Mouse (Mus musculus): Measurements from ENCODE around the gene Gabrg3.

Gene Gabrg3

DNA sequence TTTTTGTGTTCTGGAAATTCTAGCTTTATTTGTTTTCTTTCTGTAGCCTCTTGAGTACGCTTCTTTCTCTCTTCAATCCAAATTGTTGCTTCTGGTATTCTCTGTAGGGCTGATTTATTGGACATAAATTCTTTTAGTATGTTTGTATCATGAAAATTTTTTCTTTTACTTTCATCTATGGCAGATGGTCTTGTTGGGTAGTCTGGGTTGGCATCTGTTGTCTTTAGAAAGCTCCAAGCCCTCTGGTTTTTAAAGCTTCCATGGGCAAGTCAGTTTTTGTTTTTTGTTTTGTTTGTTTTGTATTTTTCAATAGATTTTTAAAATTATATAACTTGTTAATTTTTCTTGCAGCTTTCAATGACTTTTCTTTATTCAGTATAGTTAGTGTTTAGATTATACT, 72.0 kb downstream of the Gabrg3 start:
- WGBS, result 79% methylated on average over 1 of the region's 1 CpGs

DNA sequence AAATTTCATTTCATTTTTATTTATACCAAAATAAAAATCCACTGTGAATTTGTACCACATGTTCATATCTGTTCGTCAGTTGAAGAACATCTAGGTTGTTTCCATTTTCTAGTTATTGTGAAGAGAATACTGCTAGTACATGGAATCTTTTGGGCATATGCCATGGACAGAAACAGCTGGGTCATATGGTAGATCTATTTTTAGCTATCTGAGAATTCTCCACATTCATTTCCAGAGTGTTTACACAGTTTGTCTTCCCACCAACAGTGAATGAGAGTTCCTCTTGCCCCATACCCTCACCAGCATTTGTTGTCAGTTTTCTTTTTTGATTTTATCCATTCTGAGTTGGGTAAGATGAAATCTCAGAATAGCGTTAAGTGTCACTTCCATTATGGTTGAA, 75.0 kb downstream of the Gabrg3 start:
- 65% methylated on average over 2 of the region's 2 CpGs for WGBS

DNA sequence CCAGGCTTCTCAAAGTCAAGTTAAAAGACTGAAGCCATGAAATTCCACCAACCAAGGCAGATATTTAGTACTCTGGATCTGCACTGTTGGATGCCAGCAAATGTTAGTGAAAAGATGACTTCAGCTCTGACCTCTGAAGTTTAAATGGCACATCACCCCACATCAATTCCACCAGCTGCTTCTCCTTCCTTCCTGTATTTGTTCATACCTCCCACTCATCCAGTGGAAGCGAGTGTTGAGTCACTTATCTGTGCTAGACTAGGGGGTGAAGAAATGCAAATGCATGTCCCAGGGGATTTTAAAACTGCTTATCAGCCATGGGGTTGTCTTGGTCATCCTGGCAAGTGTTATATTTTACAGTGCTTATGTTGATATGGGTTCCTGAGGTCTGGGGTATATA, 79.7 kb downstream of the Gabrg3 start:
- 31% methylated on average over 1 of the region's 1 CpGs for WGBS

DNA sequence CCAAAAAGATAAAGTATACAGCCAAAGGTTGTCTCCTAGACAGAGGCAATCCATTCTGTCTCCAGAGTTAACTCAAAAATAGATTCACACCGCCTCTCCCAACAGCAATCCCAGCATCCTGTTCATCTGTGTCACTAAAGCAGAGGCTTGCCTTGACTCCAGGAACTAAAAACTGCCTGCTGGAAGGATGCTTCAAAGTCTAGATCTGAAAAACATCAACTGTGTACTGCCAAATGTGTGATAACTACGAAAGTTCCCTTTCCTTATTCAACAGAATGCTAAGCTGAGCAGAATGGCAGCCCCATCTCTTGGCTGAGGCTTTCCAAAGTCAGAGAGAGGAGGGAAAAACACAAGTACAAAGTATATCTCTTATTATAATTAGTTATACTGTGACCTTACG, 90.3 kb downstream of the Gabrg3 start:
- 41% methylated on average over 3 of the region's 3 CpGs for WGBS

DNA sequence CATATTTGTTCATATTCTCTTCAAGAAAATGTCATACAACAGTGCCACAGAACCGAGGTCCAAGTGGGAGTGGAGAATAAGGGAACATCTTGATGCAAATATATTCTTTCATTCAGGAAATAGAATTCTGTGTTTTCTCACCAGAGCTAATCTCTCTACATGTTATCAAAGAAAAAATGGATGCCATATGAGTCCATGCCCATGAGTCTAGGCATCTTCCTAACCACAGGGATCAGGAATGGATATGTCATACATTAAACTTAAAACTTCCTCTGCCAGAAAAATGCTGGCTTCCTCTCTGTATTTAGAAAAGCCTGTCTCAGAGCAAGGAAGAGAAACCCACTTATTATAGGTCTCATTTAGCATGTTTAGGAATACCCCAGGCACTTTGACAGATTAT, 92.9 kb downstream of the Gabrg3 start:
- WGBS, result 34% methylated on average over 1 of the region's 1 CpGs

DNA sequence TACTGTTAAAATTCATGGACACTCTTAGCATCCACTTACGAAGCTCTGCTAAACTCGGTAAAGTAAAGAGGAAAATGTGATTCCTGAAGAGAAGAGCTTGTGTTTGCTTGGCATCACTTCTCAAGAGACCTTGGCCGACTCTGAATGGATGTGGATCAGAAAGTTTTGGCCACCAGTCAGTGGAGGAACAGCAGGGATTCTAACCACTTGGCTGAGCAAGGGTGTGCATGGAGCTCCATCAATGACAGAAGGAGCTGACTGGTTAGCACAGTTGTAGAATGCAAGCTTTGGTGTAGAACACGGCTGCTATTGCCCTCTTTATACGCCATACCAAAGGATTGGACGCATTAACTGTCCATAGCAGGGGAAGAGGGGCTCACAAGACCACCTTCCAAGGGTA, 93.4 kb downstream of the Gabrg3 start:
- 56% methylated on average over 6 of the region's 6 CpGs for WGBS

DNA sequence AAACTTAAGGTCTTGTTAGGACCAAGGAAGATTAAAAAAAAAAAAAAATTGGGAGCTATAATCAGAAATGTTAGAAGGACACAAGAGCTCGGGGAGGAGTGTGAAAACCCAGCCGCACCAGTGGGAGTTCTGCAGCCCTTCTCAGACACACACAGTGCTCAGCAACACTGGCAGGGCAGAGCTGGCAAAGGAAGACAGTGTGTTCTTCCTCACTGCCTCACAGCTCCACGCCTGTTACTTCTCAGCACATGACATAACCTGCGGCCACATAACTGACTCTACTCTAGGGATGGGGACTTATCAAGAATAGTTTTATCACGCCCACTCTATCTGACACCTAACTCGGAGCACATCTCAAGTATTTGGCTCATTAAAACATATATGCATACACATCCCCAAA, 103.8 kb downstream of the Gabrg3 start:
- WGBS, result 51% methylated on average over 6 of the region's 6 CpGs

DNA sequence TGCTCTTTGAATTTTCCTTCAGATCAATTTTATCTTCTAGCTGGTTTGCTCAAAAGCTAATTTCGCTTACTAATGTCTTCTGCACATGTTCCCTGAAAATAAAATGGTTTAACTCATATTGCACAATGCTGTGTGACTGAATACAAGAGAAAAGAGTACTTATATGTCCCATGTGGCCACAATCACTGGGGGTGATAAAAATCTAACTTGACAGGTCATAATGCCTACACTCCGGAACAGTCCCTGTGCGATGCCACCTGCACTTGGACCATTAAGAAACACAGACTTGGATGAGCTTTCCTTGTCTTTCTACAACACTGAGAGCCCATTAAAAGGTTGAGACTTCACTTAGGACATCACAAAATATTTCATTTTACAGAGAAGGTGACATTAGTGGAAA, 108.1 kb downstream of the Gabrg3 start:
- 91% methylated on average over 3 of the region's 3 CpGs for WGBS

DNA sequence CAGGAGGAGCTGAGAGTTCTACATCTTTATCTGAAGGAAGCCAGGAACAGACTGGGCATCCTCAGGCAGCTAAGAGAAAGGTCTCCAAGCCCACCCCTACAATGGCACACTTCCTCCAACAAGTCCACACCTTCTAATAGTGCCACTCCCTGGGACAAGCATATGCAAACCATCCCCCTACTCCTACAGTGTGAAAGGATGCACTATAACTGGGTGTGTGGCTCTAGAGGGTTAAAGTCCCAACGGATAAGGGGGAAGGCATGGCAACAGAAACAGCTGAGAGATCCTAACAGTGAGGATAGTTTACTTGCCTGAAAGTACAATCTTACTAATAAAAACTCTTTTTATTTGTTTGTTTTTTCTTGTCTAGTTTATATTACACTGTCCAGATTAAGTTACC, 126.8 kb downstream of the Gabrg3 start:
- 54% methylated on average over 1 of the region's 1 CpGs for WGBS

DNA sequence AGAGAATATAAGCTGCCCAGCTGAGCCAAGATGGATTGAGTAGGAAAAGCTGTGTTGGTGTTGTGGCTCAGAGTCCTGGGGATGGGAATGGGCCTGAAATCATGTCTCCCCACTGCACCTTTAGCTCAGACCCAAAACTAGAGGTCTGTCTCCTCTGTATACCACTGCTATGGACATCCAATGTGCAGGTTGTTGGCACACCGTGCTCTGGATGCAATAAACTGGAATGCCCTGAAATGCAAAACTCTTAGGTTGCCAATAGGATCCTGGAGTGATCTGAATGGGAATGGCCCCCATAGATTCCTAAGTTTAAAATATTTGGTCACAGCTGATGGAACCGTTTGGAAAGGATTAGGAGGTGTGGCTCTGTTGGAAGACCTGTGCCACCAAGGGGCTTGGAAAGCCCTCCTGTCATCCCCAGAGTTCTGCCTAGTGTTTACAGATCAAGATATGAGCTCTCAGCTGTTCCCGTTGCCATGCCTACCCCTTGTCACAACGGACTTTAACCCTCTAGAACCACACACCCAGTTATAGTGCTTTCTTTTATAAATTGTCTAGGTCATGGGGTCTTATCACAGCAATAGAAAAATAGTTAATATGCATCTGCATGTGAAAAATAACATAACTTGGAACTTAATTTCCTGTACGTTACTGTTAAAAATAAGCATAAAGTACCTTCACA, 128.0 kb downstream of the Gabrg3 start:
- WGBS, result 72% methylated on average over 5 of the region's 5 CpGs

DNA sequence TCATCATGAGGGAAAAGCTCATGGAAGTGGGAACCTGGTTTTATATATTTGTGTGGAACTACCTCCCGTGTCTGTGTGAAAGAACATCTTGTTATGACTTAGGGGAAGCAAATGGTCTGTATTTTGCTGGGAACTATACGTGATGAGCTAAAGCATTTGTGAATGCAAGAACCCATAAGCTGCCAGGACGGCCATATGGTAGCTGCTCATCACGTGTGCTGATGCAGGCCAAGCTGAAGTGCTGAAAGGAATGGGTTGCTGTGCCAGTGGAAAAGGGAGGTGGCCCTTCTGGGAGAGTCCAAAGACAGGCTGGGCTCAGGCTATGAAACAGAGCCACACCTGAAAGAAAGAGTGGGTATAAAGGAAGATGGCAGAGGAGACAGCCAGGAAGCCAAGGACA, 143.0 kb downstream of the Gabrg3 start:
- WGBS, result 41% methylated on average over 4 of the region's 4 CpGs

DNA sequence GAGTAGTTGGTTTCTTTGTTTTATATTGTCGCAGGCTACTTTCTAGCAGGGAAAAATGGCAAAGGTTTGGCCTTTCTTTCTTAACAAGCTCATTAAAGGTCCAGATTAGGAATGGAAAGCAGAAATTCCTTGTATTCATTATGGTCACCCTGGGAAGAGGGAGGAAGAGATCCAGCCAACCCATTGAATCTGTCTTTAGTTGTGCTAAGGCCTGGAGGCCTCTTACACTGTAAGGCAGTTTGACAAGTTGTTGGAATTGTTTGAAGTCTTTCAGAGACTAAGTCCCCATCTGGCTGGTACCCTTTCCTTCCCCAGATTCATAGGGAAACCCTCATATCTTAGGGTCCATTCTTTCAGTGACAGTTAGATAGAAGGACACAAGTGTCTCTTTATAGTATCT, 172.9 kb downstream of the Gabrg3 start:
- 67% methylated on average over 1 of the region's 1 CpGs for WGBS

DNA sequence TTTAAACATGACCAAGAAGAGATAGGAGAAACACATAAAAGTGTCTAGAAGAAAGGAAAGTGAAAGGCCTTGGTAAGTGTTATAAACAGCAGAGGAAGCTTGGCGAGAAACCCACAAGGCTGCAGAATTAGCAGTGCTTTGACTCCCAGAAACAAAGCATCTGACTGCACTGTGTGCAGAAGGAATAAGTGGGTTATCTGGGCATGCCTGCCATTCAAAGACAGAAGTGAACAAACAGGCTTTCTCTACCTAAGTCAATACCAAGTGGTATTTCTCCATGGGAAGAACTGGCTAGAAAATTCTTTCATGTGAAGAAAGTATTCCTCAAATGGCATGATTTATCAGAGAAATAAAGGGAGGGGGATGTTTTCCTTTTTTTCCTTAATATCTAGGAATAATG, 201.0 kb downstream of the Gabrg3 start:
- WGBS, result 35% methylated on average over 1 of the region's 1 CpGs

DNA sequence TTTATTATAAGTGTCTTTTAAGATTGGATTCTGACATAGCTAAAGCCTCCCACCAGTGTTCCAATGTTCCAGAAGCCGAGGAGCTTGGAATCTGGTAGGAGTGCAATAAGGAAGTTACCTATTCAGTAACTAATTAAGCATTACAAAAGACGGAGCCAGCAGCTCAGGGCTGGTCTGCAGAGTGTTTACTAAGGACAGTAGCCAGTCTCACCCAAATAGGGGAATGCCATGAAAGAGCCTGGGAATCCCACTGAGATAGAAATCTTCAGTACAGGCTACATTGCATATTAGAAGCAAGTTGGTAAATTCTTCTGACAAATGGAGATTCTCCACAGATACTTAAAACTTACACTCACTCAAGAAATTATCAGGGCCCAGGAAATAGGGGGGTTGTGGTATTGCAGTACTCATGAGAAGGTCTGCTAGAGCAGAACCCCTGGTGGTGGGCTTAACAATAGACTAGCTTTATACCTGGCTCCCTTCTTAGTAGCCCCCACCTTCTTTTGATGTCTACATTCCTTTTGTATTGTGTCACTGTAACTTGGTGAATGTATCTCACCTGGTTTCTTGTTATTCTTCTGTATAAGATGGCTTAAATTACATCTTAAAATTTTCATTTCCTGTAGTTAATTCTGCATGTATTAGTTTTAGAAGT, 211.0 kb downstream of the Gabrg3 start:
- WGBS, result 52% methylated on average over 2 of the region's 2 CpGs

DNA sequence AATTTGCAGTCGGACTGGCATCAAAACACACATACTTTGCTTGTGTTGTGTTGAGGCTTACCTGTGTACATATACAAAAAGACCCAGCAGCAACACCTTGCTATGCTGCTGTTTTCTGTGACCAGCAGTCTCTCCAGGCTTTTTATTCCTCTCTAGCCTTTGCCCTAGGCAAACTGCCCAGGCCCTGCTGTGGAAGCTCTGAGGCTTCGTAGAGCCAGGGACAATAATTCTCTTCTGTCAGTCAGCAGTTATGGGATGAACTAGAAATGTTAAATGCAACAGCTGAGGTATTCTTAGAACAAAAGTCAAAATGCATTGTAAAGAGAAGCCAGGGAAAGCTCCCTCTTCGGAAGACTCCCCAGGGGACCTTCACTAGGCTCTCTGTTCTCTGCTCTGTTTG, 220.1 kb downstream of the Gabrg3 start:
- WGBS, result 52% methylated on average over 3 of the region's 3 CpGs

DNA sequence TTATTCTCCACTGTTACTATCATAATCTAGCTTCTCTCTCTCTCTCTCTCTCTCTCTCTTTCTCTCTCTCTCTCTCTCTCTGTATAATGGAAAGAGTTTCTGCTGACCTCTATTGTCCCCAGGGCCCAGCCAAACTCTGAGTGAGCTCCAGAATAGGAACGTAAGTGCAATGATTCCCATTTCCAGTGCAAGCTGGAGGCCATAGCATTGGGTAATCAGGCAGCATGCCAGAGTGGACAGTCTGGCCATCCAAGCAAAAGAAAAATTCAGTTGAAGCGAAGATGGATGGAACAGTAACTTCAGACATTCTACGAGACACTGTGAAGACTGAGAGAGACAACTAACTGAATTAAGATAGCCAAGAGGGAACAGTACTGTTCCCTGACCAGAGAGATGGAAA, 228.8 kb downstream of the Gabrg3 start:
- 85% methylated on average over 3 of the region's 3 CpGs for WGBS

DNA sequence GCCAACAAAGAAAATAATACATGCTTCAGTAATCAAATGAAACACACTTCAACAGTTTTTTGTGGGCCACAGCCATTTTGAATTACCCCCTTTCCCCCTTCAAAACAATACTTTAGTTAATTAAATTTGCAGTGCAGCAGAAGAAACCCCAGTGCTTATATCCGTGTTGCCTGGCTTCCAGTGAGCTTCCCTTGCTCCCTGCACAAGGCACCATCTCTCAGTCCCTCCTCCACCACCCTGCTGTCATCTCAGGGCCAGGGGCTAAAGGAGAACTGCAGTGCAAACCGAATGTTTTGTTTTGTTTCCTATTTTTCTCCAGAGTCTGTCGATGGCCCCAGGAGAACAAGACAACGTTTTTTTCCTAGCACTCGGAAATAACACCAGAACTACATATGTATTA, 233.2 kb downstream of the Gabrg3 start:
- WGBS, result 43% methylated on average over 5 of the region's 5 CpGs

DNA sequence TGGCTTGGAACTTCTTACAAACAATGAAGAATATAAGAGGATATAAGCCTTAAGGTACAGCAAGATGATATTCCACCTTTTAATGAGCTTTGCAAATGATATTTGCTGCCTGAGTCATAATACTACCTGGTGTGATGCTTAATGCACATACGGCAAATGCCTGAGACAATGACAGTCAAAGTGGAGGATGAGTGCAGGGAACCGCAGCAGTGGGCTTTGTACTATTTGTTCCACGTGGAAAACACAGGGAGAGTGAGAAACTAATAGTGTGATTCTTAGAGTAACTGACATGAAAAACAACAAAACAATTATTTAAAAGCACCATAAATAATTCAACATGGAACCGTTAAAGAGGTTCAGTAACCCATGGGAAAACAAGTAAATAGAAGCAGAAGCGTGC, 236.2 kb downstream of the Gabrg3 start:
- 71% methylated on average over 5 of the region's 5 CpGs for WGBS

DNA sequence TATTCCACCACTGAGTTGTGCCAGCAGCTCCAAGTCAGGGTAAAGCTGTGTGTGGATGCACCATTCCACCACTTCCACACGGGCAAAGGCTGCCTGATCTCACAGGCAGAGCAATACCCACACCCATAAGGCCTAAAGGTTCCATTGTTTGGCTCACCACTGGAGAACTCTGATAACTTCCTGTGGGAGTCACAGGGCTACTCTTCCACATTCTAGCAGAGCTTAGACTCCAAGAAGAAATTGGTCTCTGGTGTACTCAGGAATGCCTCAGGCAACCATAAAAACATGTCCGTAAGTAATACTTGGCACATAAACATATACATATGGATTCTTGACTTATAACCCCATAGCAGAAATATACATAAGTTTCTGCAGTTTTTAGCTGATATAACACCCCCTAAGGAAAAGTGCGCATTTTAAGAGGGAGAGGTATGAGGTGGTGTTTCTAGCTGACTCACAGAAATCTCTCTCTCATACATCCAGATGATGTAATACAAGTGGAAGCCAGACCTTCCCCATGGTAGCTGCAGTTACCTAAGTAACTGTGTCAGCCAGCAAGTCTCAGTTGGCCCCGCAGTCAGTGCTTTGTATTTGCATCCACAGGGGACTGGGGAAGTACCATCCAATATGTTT, 248.8 kb downstream of the Gabrg3 start:
- 66% methylated on average over 4 of the region's 4 CpGs for WGBS

DNA sequence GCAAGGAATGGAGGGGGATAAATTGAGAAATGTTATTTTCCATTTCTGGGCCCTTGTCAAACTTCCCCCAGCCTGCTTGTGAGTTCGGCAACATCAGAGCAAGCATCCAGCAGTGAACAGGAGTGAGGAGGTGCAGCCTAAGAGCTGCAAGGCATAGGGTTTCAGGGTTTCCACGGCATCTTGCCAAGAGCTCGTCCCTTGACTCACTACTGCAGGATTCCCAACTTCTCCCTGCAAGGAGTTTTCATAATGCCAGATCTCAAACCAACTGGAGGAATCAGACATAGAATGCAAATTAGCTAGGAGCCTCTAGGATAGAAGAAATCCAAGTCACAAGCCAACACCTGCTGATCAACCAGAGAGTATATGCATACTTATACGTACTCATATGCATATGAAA, 254.0 kb downstream of the Gabrg3 start:
- WGBS, result 50% methylated on average over 4 of the region's 4 CpGs

DNA sequence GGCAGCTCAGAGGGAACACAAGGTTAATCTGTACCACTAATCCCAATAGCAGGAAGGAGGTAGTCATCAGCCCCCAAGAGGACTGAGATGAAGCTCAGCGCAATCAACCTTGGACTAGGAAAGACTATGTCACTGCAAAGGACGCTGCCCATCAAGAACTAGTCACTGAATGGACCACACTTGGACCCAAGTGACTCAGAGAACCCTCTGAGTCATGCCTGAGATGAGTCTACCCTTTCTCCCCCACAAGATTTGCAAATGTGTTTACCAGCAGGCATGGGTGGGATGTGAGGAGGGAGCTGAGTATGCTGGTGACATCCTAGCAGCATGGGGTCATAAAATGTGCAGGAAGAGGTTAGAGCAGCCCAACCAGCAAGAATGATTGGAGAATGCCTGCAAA, 254.5 kb downstream of the Gabrg3 start:
- WGBS, result 63% methylated on average over 2 of the region's 2 CpGs

DNA sequence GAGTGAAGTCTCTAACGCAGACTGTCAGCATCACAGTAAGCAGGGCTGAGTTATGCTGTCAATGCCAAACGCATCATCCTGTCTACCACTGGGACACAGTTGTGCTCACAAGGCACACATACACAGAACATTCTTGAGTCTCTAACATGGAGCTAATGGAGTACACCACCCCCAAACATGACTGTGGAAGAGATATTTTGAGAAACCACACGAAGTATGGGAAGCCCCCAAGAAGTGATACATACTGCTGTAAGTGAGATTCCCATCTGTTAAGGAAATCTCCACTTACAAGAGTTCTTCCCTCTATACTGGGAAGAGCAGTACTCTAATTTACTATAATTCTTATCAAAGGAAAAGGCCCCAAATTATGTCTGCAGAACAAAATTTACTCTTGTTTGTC, 286.9 kb downstream of the Gabrg3 start:
- 49% methylated on average over 3 of the region's 3 CpGs for WGBS

DNA sequence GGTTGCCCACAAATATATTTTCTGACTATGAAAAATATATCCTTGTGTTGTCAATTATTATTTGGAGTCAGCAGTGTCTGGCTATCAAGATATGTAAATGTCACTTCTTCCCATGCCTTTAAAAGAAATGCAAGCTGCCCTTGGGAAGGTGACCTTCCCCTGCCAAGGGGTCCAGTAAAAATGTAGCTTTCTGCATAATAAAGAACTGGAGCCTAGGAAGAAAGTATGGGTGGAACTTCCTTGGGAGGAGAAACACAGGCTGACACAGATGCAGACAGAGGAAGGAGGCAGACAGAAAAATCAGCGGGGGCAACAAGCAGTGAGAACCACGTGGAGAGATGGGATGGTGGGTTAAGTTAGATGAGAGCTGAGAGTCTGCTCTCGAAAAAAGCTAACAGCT, 304.9 kb downstream of the Gabrg3 start:
- 63% methylated on average over 3 of the region's 3 CpGs for WGBS
